In the genomic region with DNA sequence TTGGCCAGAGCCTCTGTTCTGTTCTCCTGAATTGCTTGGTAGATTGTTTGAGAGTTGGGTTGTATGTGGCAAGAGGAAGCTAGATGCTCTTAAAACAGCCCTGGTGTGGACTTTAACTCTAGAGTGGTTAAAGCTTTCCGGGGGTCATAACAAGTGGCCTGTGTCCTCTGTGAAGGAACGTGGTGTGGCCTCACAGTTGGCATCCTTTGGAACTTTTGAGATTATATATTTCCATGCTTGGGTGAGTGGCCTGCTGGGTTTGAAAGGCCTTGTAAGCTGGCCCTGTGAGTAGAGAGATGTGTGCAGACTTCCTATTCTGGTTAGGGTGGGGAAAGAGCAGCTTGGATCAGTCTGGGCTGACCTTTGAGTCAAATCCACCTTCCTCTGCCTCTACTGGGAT, we compare ENCODE assay signal across 10 mouse cellular contexts. TPM values are rescaled to one million over a fixed set of nuclear protein-coding genes. Genes with fewer than 3 reads are reported as not detected.
DNase-seq lines count a peak whose midpoint lies in the region; ATAC-seq and TF ChIP-seq lines count a peak whose summit lies in the region.
"Had no signal": no experiment of that assay in that cellular context is flagged by ENCODE, and none has a peak within 500 bp of the region (broad histone marks: within the 10 kb centered on the region; RNA-seq: fewer than 3 reads in every experiment).

No protein-coding gene starts in this region.

- no peak for TF ChIP-seq CTCF in G1E (IDR thresholded peaks at IDR 0.05; ENCODE audit: low read depth, low read length)
- no peak for TF ChIP-seq CTCF in liver, postnatal 0 days (IDR thresholded peaks at IDR 0.05; ENCODE audit: low read depth)

- peaks cover 56% of the 10 kb centered on the region for H3K4me1 ChIP-seq in heart, embryonic 13.5 days
- peaks cover 86% of the 10 kb centered on the region for H3K4me1 ChIP-seq in G1E (ENCODE audit: insufficient read depth, low read depth, low read length)
- peaks cover 24% of the 10 kb centered on the region for H3K4me1 ChIP-seq in hindbrain, embryonic 11.5 days (replicated peaks; ENCODE audit: control insufficient read depth, insufficient read depth, low read length)
- H3K4me1 ChIP-seq in liver, postnatal 0 days (ENCODE audit: insufficient read depth): peaks cover 41% of the 10 kb centered on the region

- intact Hi-C loops in heart, postnatal 36 days (cut with DNase I): loop anchor here (10.0 kb wide), 1 partner anchor 350 kb away; a partner anchor contains a TSS

- peak overlapping the region; percentile 73 for H3K4me2 ChIP-seq in heart, embryonic 13.5 days
- 0 out of 2 replicates have a peak overlapping the region, but pooled peaks have one; percentile 71 for H3K4me2 ChIP-seq in hindbrain, embryonic 11.5 days (replicated peaks; ENCODE audit: low read depth, low read length)
- H3K4me2 ChIP-seq in liver, postnatal 0 days (ENCODE audit: low read depth, low read length): peak overlapping the region; percentile 89; the same call in 1 of the 2 replicates

- H3K27ac ChIP-seq in heart, embryonic 13.5 days (replicated peaks): no peak overlapping the region; the same call in 1 of the 2 replicates
- no peak overlapping the region for H3K27ac ChIP-seq in hindbrain, embryonic 11.5 days (ENCODE audit: low read depth, low read length)
- no peak overlapping the region for H3K27ac ChIP-seq in liver, postnatal 0 days (ENCODE audit: low read depth)

- peaks cover 70% of the 10 kb centered on the region for H3K36me3 ChIP-seq in heart, embryonic 13.5 days
- peaks cover 82% of the 10 kb centered on the region for H3K36me3 ChIP-seq in G1E (replicated peaks)
- peaks cover 50% of the 10 kb centered on the region for H3K36me3 ChIP-seq in hindbrain, embryonic 11.5 days (ENCODE audit: control insufficient read depth, insufficient read depth, low read length)
- peaks cover 67% of the 10 kb centered on the region for H3K36me3 ChIP-seq in liver, postnatal 0 days (replicated peaks; ENCODE audit: insufficient read depth, low read length)

- TF ChIP-seq EP300 in liver, postnatal 0 days (IDR thresholded peaks at IDR 0.05; ENCODE audit: low read depth): no peak

- ATAC-seq in heart, embryonic 13.5 days (ENCODE audit: extremely low read depth, insufficient number of reproducible peaks, low FRiP score, low TSS enrichment): no peak
- no peak for ATAC-seq in G1E (ENCODE audit: extremely low read depth, insufficient number of reproducible peaks, low FRiP score, poor library complexity, severe bottlenecking)
- ATAC-seq in hindbrain, embryonic 11.5 days (ENCODE audit: low FRiP score): no peak
- no peak for ATAC-seq in liver, postnatal 0 days

- DNase-seq in heart, postnatal 36 days: no peak
- DNase-seq in G1E (ENCODE audit: low spot score) (no peak), MN1 (ENCODE audit: low spot score) (no peak)
- no peak for DNase-seq in hindbrain, embryonic 11.5 days (ENCODE audit: low spot score)
- DNase-seq in liver, postnatal 0 days: no peak
- no peak for DNase-seq in right cerebral cortex, adult 2 months (ENCODE audit: low spot score in 2 of 2)
- DNase-seq in spleen, postnatal 4 days (ENCODE audit: low spot score in 2 of 2): no peak
- DNase-seq: lung, postnatal 14 days; spleen, adult 18-20 months had no signal

- 65% methylated on average over 2 of the region's 2 CpGs for WGBS in heart, embryonic 13.5 days
- WGBS in hindbrain, embryonic 11.5 days: 94% methylated on average over 2 of the region's 2 CpGs
- WGBS in liver, postnatal 0 days (ENCODE audit: insufficient replicate concordance): 67% methylated on average over 2 of the region's 2 CpGs

- peak overlapping the region; percentile 95 for H3K4me3 ChIP-seq in heart, embryonic 13.5 days
- H3K4me3 ChIP-seq in G1E (ENCODE audit: low read depth, low read length): peak overlapping the region; percentile 87; the same call in 1 of the 2 replicates
- H3K4me3 ChIP-seq in hindbrain, embryonic 11.5 days (ENCODE audit: low read depth, low read length): no peak overlapping the region
- H3K4me3 ChIP-seq in liver, postnatal 0 days (ENCODE audit: low read depth, low read length): peak overlapping the region; percentile 90; the same call in 1 of the 2 replicates

- H3K9ac ChIP-seq in heart, embryonic 13.5 days: peak overlapping the region; percentile 100
- no peak overlapping the region for H3K9ac ChIP-seq in hindbrain, embryonic 11.5 days (ENCODE audit: low read depth, low read length)
- 0 out of 2 replicates have a peak overlapping the region, but pooled peaks have one; percentile 11 for H3K9ac ChIP-seq in liver, postnatal 0 days (replicated peaks)

- no peaks in the 10 kb centered on the region for H3K27me3 ChIP-seq in heart, embryonic 13.5 days (replicated peaks)
- no peaks in the 10 kb centered on the region for H3K27me3 ChIP-seq in G1E (ENCODE audit: insufficient read depth, low read length)
- H3K27me3 ChIP-seq in hindbrain, embryonic 11.5 days (ENCODE audit: control insufficient read depth, insufficient read depth, low read length): no peaks in the 10 kb centered on the region
- no peaks in the 10 kb centered on the region for H3K27me3 ChIP-seq in liver, postnatal 0 days (ENCODE audit: insufficient read depth, low read length)

- no peaks in the 10 kb centered on the region for H3K9me3 ChIP-seq in heart, embryonic 13.5 days
- H3K9me3 ChIP-seq in G1E (replicated peaks): no peaks in the 10 kb centered on the region
- no peaks in the 10 kb centered on the region for H3K9me3 ChIP-seq in hindbrain, embryonic 11.5 days (ENCODE audit: control insufficient read depth, low read length)
- no peaks in the 10 kb centered on the region for H3K9me3 ChIP-seq in liver, postnatal 0 days (ENCODE audit: low read length)

RNA-seq across cellular contexts. Expression of a gene that starts 3.5 kb away (rescaled TPM):
- 279 TPM in 2 replicates for polyA plus RNA-seq in heart, embryonic 13.5 days (2015; fragmentation: Nextera tagmentation; extraction: Ambion mirVana)
- total RNA-seq in heart, postnatal 36 days (2021): 10 to 100 TPM; 83.3 to 97.3 TPM
- total RNA-seq in G1E (2014; fragmentation: Nextera tagmentation): 424 and 464 TPM in 2 replicates
- 171 and 174 TPM in 2 replicates for total RNA-seq in G1E (2017)
- 362 and 363 TPM in 2 replicates for polyA plus RNA-seq in G1E (2012)
- polyA plus RNA-seq in hindbrain, embryonic 11.5 days (2014; fragmentation: Nextera tagmentation; extraction: Ambion mirVana): 633 and 640 TPM in 2 replicates
- polyA plus RNA-seq in liver, postnatal 0 days (2015; fragmentation: Nextera tagmentation; extraction: Ambion mirVana): 79.6 and 87.2 TPM in 2 replicates

RNA-seq across cellular contexts. Expression of a gene that starts 9.4 kb away (rescaled TPM):
- 7.6 and 8.1 TPM in 2 replicates for polyA plus RNA-seq in heart, embryonic 13.5 days (2015; fragmentation: Nextera tagmentation; extraction: Ambion mirVana)
- 1 to 10 TPM; 8.0 to 8.5 TPM for total RNA-seq in heart, postnatal 36 days (2021)
- total RNA-seq in G1E (2014; fragmentation: Nextera tagmentation) (7.0 and 14.1 TPM in 2 replicates), G1E (2017) (8.6 and 12.1 TPM in 2 replicates)
- 37.3 and 41.6 TPM in 2 replicates for polyA plus RNA-seq in G1E (2012)
- 2.3 and 3.7 TPM in 2 replicates for polyA plus RNA-seq in hindbrain, embryonic 11.5 days (2014; fragmentation: Nextera tagmentation; extraction: Ambion mirVana)
- polyA plus RNA-seq in liver, postnatal 0 days (2015; fragmentation: Nextera tagmentation; extraction: Ambion mirVana): 4.1 and 4.4 TPM in 2 replicates

RNA-seq across cellular contexts. Expression of a gene that starts 11.5 kb away (rescaled TPM):
- 10.6 and 10.7 TPM in 2 replicates for polyA plus RNA-seq in heart, embryonic 13.5 days (2015; fragmentation: Nextera tagmentation; extraction: Ambion mirVana)
- total RNA-seq in heart, postnatal 36 days (2021): 1 to 10 TPM; 2.0 to 2.6 TPM
- 3.0 and 5.0 TPM in 2 replicates for total RNA-seq in G1E (2014; fragmentation: Nextera tagmentation)
- total RNA-seq in G1E (2017): 3.2 TPM in 2 replicates
- polyA plus RNA-seq in G1E (2012): 2.4 and 2.8 TPM in 2 replicates
- polyA plus RNA-seq in hindbrain, embryonic 11.5 days (2014; fragmentation: Nextera tagmentation; extraction: Ambion mirVana): 14.7 and 16.8 TPM in 2 replicates
- 0.98 and 1.3 TPM in 2 replicates for polyA plus RNA-seq in liver, postnatal 0 days (2015; fragmentation: Nextera tagmentation; extraction: Ambion mirVana)

RNA-seq across cellular contexts. Expression of a gene that starts 17.5 kb away (rescaled TPM):
- polyA plus RNA-seq in heart, embryonic 13.5 days (2015; fragmentation: Nextera tagmentation; extraction: Ambion mirVana): 43.4 and 48.6 TPM in 2 replicates
- total RNA-seq in heart, postnatal 36 days (2021): 100 to 1,000 TPM in 1 of 2 experiments, 10 to 100 TPM in 1; 87.6 to 133 TPM
- total RNA-seq in G1E (2014; fragmentation: Nextera tagmentation) (50.2 and 53.6 TPM in 2 replicates), G1E (2017) (109 and 115 TPM in 2 replicates)
- polyA plus RNA-seq in G1E (2012): 88.5 and 106 TPM in 2 replicates
- 42.9 and 43.2 TPM in 2 replicates for polyA plus RNA-seq in hindbrain, embryonic 11.5 days (2014; fragmentation: Nextera tagmentation; extraction: Ambion mirVana)
- polyA plus RNA-seq in liver, postnatal 0 days (2015; fragmentation: Nextera tagmentation; extraction: Ambion mirVana): 256 and 291 TPM in 2 replicates

RNA-seq across cellular contexts. Expression of a gene that starts 24.4 kb away (rescaled TPM):
- polyA plus RNA-seq in heart, embryonic 13.5 days (2015; fragmentation: Nextera tagmentation; extraction: Ambion mirVana): not detected in 2 replicates
- not detected for total RNA-seq in heart, postnatal 36 days (2021)
- total RNA-seq in G1E (2014; fragmentation: Nextera tagmentation) (not detected in 2 replicates), G1E (2017) (0.38 and 0.52 TPM in 2 replicates)
- not detected in 2 replicates for polyA plus RNA-seq in G1E (2012)
- 0.36 and 0.43 TPM in 2 replicates for polyA plus RNA-seq in hindbrain, embryonic 11.5 days (2014; fragmentation: Nextera tagmentation; extraction: Ambion mirVana)
- polyA plus RNA-seq in liver, postnatal 0 days (2015; fragmentation: Nextera tagmentation; extraction: Ambion mirVana): 0.22 TPM in 2 replicates
